Mouse (Mus musculus): ENCODE data around the gene Dlgap1. TPM values are rescaled to one million over a fixed set of nuclear protein-coding genes. Genes with fewer than 3 reads are reported as not detected.
"Not testable (repeated sequence)": the region's sequence is repeated elsewhere in the genome, so short reads cannot be mapped to it uniquely, and the experiment has no call there.

Dlgap1 gene
- total RNA-seq, 4 experiments from 2014 or later, result 456 to 507 (median 496) TPM

DNA sequence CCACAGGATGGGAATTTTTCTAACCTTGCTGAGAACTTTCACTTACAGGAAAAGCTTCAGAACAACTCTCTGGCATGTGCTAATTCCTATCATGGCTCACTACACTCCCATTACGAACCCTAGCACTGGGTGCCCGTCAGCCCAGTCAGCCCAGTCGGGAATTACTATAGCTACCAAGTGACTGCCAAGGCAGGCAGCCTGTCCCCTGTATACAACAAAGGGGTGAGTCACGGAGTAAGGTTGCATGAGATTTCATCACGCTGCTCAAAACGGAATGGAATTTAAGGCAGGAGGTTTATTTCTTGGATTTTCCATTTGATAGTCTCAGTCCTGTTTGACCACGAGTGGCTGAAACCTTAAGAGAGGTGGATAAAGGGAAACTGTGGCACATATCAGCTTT, 867.9 kb downstream of the Dlgap1 start:
- no peak for DNase-seq (ENCODE audit: low spot score in 2 of 2)

GRCm38 (mm10) chr17:70837474-70837873, 868.6 kb downstream of the Dlgap1 start:
- DNase-seq (ENCODE audit: low spot score in 2 of 2), result not testable (repeated sequence)

- no peak for DNase-seq (ENCODE audit: low spot score in 2 of 2)
Observed at GRCm38 (mm10) chr17:70838031-70838430, 869.2 kb downstream of the Dlgap1 start.

DNA sequence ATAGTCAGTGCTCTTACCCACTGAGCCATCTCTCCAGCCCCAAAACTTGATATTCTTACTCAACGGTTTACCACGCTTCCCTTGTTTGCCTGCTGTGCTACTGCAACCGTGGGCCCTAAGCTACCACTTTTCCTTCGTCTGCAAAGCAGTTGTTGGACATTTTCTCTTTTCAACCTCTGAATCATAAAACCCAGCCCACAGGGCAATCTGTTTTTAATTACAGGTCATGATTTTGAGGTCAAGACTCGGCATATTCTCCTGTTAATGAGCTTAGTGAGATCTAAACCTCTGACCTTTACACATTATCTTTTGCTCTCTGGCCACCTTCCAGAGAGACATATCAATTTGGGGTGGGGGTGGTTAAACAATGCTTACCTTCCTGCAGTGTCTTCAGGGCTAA, 869.7 kb downstream of the Dlgap1 start:
- DNase-seq (ENCODE audit: low spot score in 2 of 2), result no peak

- no peak for DNase-seq (ENCODE audit: low spot score in 2 of 2)
Observed at GRCm38 (mm10) chr17:70843252-70843651, 874.4 kb downstream of the Dlgap1 start.

GRCm38 (mm10) chr17:70844971-70845370, 876.1 kb downstream of the Dlgap1 start:
- DNase-seq (ENCODE audit: low spot score in 2 of 2), result no peak

DNA sequence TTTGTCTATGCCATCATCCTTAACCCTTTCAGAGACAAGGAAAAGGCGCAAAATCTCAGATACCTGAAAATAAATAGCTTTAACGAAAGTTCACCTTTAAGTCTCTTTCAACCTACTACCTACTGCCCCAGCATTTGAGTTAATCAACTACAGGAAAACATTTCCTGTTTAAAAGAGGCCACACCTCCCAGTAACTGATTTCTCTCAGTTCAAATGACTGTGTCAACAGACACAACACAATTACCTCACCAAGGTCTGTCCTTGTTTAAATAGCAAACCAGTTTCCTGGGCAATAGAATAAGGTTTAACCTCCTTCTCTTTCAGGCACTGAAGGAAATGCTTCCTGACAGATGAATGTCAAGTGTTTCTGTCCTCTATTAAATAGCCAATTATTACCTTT, 876.7 kb downstream of the Dlgap1 start:
- no peak for DNase-seq (ENCODE audit: low spot score in 2 of 2)

- DNase-seq (ENCODE audit: low spot score in 2 of 2), result no peak
Observed at GRCm38 (mm10) chr17:70846111-70846644, 877.3 kb downstream of the Dlgap1 start.

DNA sequence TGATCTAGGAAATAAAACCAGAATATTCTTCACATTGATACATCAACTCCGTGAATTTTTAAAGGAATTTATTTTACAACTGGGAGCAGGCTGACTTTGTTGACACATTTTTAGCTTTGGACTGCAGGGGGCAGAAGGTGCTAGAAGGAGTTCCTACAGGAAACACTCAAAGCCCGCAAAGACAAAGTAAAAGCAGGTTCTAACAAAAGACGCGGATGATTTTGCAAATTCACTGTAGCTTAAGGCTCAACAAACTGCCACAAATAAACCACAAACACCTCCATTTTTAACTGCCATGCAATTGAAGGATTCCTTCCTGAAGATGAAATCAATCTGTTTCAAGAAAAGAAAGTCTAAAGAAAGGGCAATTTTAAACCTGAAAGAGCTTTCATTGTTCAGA, 878.2 kb downstream of the Dlgap1 start:
- DNase-seq (ENCODE audit: low spot score in 2 of 2), result no peak

DNA sequence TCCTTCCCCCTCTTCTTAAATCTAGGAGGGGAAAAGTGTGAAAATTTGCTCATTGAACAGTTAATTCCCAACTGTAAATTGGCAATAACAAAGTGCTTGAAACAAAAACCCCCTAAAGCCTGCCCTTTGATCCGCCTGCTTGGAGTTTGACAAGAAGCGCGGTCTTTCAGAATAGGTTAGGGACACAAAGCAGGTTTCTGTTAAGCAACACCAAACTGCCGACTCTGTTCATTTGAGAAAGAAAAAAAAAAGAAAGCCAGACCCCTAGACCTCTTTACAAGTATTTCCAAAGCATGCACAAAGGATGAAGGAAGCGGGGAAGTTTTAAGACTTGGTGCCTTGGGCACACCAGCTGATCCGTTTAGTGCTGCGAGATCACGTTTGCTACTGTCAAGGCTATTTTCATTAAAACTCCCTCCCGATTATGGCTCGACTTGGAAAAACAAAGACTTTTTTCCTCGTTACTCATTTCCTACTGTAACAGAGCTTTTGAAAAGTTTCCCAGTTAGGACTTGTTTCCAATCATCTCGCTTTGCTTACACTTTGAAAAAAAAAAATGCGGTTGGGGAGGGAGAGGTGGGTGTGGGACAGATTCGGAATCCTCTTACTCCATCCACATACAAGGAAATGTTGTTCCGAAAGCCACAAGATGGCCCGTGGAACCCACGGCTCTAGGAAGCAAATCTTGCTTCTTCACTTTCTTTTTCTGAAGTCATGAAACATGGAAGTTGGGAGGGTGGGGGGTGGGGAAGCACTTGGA, 879.1 kb downstream of the Dlgap1 start:
- no peak for DNase-seq (ENCODE audit: low spot score in 2 of 2)

DNA sequence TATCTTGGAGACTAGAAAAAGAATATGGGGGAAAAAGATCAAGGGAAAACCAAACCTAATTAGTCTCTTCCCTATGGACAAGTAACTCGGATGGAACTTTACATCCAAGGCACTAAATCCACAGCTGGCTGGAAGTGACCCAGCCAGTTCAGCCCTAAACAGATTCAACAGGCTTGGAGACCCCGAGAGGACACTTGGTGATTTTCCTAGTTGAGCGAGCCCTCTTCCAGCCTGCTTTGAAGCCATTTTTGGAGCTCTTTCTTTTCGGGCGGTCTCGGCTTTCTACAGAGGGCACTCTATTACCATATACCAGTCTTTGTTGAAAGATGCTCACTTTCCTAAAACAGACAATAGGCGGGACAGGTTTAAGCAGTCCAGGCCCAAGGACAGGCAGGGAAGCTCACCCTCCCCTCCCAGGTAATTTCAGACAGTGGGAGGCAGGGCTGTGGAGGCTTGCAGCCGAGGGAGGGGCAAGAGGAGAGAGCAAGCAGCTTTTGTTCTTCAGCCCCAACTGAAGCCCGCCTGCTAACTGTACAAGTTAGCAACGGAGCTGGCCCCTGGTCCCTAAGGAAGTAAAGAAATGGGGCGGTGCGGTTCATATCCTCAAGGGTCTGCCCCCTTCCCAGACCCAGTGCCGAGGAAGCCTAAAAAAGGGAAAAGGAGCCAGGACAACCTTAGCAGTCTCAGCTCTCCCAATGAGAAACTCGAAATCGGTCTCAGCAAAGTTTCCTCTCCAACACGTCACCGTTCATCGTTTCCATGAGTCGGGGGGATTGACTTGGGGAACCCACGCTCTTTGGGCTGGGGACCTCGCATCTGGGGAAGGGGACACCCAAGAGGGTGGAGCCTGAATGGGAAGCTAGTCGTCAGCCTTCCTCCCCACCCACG, 879.9 kb downstream of the Dlgap1 start:
- no peak for DNase-seq (ENCODE audit: low spot score in 2 of 2)

DNA sequence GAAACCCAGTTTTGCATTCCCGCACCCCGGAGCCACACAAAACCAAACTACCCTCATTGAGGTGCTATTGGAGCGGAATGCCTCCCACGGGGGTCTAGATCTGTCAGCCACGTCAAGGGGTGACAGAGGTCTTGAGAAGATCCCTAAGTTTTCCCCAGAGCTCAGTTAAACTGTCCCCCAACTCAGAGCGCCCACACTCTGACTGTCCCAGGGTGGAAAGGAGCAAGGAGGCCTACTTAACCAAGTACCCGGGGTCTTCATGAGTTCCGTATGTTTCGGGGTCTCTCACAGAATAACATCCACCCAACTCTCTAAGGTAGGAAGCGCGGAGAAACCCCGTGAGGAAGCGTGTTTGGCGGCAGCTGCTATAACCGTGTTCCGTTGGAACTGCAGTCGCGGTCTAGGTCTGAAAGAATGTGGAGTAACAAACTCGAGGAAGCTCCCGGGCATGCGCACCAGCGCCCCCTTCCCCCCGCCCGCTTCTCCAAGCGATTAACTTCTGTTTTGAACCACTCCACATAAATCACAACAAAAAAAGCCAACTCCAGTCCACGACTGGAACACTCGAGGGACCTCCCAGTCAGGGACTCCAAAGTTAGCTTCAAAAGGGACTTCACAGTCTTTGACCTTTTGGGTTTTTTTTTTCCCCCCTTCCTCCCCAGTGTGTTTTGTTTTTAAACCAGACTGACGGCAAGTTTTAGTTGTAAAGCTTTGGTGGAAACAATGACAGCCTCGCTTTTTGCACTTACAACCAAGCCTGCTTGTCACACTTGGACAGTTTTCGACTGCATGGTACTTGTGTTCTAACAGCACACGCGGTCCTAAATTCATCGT, 880.7 kb downstream of the Dlgap1 start:
- DNase-seq (ENCODE audit: low spot score in 2 of 2), result peak in 1 of 2 experiments; percentile 44

GRCm38 (mm10) chr17:70850233-70850995, 881.5 kb downstream of the Dlgap1 start:
- no peak for DNase-seq (ENCODE audit: low spot score in 2 of 2)

DNA sequence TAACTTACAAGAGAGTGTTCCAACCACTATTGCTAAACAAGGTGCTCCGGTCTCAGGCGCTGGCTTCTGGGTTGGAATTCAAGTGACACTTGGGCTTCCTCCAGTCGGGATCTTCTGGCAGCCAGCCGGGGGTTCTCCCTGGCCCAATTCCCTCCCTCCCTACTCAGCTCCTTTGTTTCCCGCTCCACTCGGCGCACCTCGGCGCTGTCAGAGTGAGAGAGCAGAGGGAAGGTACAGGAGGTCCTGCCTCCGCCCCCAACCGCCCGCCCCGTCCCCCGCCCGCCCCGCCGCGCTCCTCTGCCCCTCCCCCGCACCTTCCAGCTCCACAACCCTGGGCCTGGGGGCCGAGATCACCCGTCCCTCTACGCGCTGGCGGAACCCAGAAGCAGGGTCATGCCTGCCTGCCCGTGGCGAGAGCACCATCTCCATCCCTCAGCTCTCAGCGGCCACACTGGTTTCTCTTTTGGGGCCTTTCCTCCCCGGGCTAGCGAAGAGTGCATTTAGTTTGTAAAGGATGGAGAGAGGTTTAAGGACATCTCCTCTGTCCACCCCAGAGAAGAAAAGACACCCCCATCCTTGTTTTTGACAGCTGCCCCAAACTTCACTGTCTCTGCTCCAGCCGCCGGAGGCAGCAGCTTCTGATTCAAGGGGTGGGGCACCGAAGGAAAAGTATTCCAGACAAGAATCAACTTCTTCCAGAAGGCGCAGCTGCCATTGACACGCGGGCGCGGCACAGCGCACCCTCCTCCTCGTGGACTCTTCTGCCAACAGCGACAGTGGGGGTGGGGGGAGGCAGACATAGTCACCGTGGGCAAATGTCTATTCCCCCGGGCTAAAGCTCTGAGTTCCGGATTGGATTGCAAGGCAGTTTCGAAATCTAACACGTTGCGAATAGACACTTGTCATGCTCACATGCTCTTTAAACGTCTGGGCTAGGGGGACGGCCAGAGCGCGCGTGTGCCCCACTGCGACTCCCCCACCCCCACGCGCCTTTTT, 882.4 kb downstream of the Dlgap1 start:
- no peak for DNase-seq (ENCODE audit: low spot score in 2 of 2)

- no peak for DNase-seq (ENCODE audit: low spot score in 2 of 2)
Observed at GRCm38 (mm10) chr17:70852011-70852685, 883.3 kb downstream of the Dlgap1 start.

DNA sequence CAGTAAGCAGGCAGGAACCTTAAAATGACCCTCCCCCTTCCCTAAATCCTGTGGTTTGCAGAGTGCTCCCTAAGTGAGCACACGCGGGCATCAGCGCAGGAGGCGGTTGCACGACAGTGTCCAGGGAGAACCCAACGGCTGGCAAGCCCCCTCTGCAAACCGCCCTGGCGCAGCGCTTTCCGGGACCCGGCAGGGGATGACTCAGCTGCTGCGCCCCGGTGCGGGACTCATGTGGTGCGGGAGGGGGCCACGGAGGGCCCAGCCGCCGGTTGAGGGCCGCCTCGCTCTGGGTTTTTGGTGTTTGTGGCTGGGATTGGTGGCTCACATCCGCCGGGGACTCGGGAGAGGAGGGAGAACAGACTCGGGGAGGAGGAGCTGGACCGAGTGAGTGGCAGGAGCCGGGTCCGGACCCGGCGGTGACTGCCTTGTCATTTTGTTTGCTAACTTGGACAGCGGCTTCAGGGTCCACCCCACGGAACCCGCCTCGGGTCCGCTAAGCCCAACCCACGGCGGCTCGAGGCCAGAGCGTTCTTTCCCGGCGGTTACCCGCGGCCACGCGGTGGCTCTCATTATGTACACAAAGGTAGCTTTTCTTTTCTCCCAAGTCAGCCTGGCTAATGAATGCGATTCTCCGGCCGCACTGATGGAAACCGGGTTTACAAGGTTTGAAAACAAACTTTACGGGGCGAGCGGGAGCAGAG, 884.0 kb downstream of the Dlgap1 start:
- peak; percentile 36 to 46 for DNase-seq (ENCODE audit: low spot score in 2 of 2)

DNA sequence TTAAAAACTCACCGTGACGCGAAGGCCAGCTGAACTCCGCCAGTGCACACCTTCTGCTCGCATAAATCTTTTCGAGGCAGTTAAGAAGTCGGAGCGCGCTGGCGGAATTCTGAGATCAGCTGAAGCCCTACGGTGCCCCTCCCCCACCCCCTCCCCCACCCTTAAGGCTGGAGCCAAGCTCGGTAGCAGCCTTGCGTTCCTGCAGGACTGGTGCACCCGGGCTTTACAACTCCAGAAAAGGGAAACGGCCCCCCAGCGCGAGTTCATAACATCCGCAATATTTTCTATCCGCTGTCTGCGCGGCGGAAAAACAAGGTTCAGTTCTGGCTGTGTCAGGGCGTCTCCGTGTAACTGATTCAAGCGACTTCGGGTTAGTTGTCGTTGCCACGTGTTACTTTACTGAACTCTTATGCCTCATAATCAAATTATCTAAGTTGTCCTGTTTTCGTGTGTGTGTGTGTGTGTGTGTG, 884.6 kb downstream of the Dlgap1 start, which contains the start of gene Tgif1:
TSS of gene Tgif1 (minus strand) at position 111 of the 470 bp plus-strand sequence.
- DNase-seq (ENCODE audit: low spot score in 2 of 2), result no peak

- DNase-seq (ENCODE audit: low spot score in 2 of 2), result no peak
Observed at GRCm38 (mm10) chr17:70854021-70854420, 885.1 kb downstream of the Dlgap1 start.
